Mouse (Mus musculus) stomach, postnatal 0 days (tissue): ENCODE results near the gene Ovol2. TPM values are rescaled to one million over a fixed set of nuclear protein-coding genes. Genes with fewer than 3 reads are reported as not detected.

ENCODE experiments used
- ATAC-seq: fragments of 200-750 bp; cut with Nextera tagmentation; 2 replicates; pipeline ENCODE4 v1.8.0; 2017; ENCODE audit not compliant: low FRiP score, low TSS enrichment
- DNase-seq: peaks from one replicate; pipeline ENCODE4 v3.0.0-alpha.2; 2016; ENCODE audit warnings: low spot score
- H3K27ac ChIP-seq: fragments of 300-500 bp; sonication (generic); replicated peaks from 2 replicates; pipeline ENCODE4 v1.5.1; 2014; ENCODE audit warnings: mild to moderate bottlenecking, control low read depth
- H3K27me3 ChIP-seq: fragments of 300-500 bp; sonication (generic); 2 replicates; pipeline ENCODE4 v1.6.1; 2014; ENCODE audit warnings: low read length; ENCODE audit not compliant: control insufficient read depth, insufficient read depth
- H3K36me3 ChIP-seq: fragments of 300-500 bp; sonication (generic); 2 replicates; pipeline ENCODE4 v1.6.1; 2014; ENCODE audit warnings: low read length, mixed read lengths; ENCODE audit not compliant: control insufficient read depth, insufficient read depth
- H3K4me1 ChIP-seq: fragments of 300-500 bp; sonication (generic); replicated peaks from 2 replicates; pipeline ENCODE4 v1.6.1; 2014; ENCODE audit warnings: antibody characterized with exemption; ENCODE audit not compliant: control insufficient read depth, insufficient read depth
- H3K4me2 ChIP-seq: fragments of 300-500 bp; sonication (generic); replicated peaks from 2 replicates; pipeline ENCODE4 v1.6.1; 2014; ENCODE audit warnings: low read depth, mild to moderate bottlenecking, control low read depth, moderate library complexity
- H3K4me3 ChIP-seq: fragments of 300-500 bp; sonication (generic); 2 replicates; pipeline ENCODE4 v1.5.1; 2014; ENCODE audit warnings: low read depth, low read length, control low read depth
- H3K9ac ChIP-seq: fragments of 300-500 bp; sonication (generic); 2 replicates; pipeline ENCODE4 v1.6.1; 2014; ENCODE audit warnings: mild to moderate bottlenecking, low read length, control low read depth, mixed read lengths
- H3K9me3 ChIP-seq: fragments of 300-500 bp; sonication (generic); 2 replicates; pipeline ENCODE4 v1.6.1; 2016; ENCODE audit warnings: low read length; ENCODE audit not compliant: control insufficient read depth
- CTCF ChIP-seq: IDR thresholded peaks from 2 replicates; pipeline ENCODE4 v1.5.1; 2016; ENCODE audit warnings: antibody characterized with exemption, low read depth, mild to moderate bottlenecking, moderate library complexity
- EP300 ChIP-seq: optimal IDR thresholded peaks from 2 replicates; pipeline ENCODE3; 2016; ENCODE audit warnings: antibody characterized with exemption
- WGBS: fragments of 180-500 bp; shearing (Covaris S2); extraction: QIAGEN DNeasy Blood & Tissue Kit; methylation state at CpG from one replicate; pipeline ENCODE4 v1.1.7; 2014; 5-methylcytosine and 5-hydroxymethylcytosine counted together
- polyA plus RNA-seq: library from polyadenylated mRNA; unstranded; fragments of >200 nt; fragmentation: Nextera tagmentation; extraction: Ambion mirVana; gene quantifications from 2 replicates; pipeline ENCODE4 v1.2.1, GENCODE M21; 2015

Gene Ovol2
- polyA plus RNA-seq, 1 experiment from 2014 or later: 9.8 TPM

DNA sequence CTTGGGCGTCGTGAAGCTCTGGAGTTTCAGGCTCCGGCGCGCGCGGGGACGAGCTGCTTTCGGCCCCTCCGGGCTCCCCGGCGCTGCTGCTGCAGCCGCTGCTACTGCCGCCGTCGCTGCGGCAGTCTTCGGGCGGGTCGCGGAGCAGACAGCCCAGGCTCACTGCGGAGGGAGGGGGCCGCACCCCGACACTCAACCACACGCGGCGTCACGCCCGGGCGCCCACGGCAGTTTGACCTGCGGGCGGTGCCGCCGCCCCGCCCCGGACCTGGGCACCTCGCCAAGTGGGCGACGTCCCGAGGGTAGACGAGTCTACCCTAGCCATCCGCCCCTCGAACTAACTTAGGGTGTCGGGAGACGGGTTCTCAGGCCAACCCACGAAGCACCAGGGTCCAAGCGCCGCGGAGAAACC lies 980 bp downstream of the Ovol2 start:
- peak; percentile 63 for ATAC-seq

DNA sequence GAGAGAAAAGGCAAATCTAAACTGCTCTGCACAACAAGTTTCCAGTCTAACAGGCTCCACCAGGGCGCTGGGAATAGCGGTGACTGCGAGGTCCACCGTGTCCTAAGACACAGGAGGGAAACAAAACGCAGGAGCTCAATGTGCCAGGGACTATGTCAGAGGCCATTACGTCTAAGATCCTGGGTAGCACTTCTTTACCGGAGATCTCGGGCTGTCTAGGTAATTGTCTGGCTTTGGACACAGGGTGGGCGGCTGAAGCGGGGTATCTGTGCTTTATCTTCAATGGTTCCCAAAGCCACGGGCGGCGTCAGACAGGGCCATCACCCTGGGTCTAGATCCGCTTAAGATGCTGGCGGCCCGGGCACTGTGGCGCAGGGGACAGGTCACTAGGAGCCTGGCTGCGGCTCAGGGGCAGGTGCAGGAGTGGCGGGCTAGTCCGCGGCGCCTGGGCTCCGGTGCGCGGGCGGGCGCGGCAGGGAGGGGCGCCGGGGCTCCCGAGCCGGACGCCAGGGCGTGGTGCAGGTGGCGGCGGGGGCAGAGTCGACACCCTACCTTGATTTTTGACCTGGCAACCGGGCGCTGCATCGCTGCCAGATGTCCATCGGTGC lies 1.5 kb downstream of the Ovol2 start:
- Histone ChIP-seq H3K27me3 (no peaks in the 10 kb centered on the region), H3K4me3 (peak overlapping the region; percentile 59), H3K9ac (peak overlapping the region; percentile 63), H3K27ac (peak overlapping the region; percentile 76; the same call in 1 of the 2 replicates), H3K9me3 (no peaks in the 10 kb centered on the region), H3K4me2 (peak overlapping the region; percentile 98), H3K4me1 (peaks cover 4% of the 10 kb centered on the region; the same call in 1 of the 2 replicates), H3K36me3 (no peaks in the 10 kb centered on the region)
- ATAC-seq (peak; percentile 78), DNase-seq (peak; percentile 78)
- 1% methylated on average over 36 of the region's 41 CpGs for WGBS
- TF ChIP-seq EP300 (no peak), CTCF (no peak)

More for the DNA sequence above, 980 bp downstream of the Ovol2 start:
- WGBS: under 1% methylated on average over 32 of the region's 50 CpGs
- Histone ChIP-seq H3K4me3 (peak overlapping the region; percentile 59), H3K36me3 (no peaks in the 10 kb centered on the region), H3K9ac (peak overlapping the region; percentile 63), H3K27me3 (no peaks in the 10 kb centered on the region), H3K4me1 (peaks cover 4% of the 10 kb centered on the region; the same call in 1 of the 2 replicates), H3K9me3 (no peaks in the 10 kb centered on the region), H3K4me2 (peak overlapping the region; percentile 98), H3K27ac (peak overlapping the region; percentile 76)
- peak; percentile 82 for DNase-seq
- TF ChIP-seq EP300: no peak
- TF ChIP-seq CTCF: no peak

DNA sequence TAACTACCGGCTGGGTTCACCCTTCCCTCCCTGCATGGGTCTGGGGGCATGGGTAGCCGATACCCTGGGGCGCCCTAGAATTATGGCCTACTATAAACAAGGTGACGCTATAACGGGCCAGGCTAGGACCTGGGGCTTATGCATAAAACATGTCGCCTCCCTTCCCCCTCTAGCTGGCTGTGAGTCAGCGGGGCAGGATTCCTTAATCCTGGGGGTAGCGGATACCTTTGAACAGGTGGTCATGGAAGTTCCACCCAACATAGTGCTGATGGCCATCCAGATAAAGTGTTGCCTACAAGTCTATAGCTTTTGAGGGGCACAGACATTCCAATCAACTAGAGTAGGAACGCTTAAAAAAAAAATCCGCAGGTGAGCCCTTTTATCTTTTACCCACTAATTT lies 2.0 kb downstream of the Ovol2 start:
- Histone ChIP-seq H3K4me3 (peak overlapping the region; percentile 59), H3K27me3 (no peaks in the 10 kb centered on the region)
- 7% methylated on average over 10 of the region's 10 CpGs for WGBS

DNA sequence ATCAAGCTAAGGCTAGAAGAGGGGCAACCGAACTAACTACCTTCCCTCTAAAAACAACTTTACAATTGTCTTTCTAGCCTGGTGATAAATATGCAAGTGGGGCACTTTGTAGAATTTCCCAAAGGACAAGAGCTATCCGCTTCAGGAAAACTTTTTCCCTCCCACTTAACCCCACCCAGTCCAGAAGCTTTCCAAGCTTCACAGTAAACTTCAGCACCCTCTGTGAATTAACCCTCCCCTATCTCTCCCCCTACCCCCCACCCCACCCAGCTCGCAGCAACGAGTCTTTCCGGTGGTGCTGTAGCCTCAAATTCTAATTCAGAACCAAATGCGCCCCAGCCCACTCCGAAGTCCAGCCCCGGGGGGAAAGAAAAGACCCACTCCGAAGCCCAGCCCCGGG lies 2.5 kb downstream of the Ovol2 start:
- DNase-seq (no peak), ATAC-seq (no peak)
- WGBS: 6% methylated on average over 8 of the region's 10 CpGs
- Histone ChIP-seq H3K4me3 (no peak overlapping the region), H3K9ac (no peak overlapping the region), H3K4me1 (peaks cover 4% of the 10 kb centered on the region; the same call in 1 of the 2 replicates), H3K36me3 (no peaks in the 10 kb centered on the region), H3K27me3 (no peaks in the 10 kb centered on the region), H3K4me2 (peak overlapping the region; percentile 98), H3K27ac (no peak overlapping the region), H3K9me3 (no peaks in the 10 kb centered on the region)
- TF ChIP-seq CTCF (no peak), EP300 (no peak)

More for the DNA sequence above, 2.0 kb downstream of the Ovol2 start:
- Histone ChIP-seq H3K4me2 (peak overlapping the region; percentile 98), H3K4me1 (peaks cover 4% of the 10 kb centered on the region; the same call in 1 of the 2 replicates), H3K36me3 (no peaks in the 10 kb centered on the region), H3K9ac (no peak overlapping the region), H3K9me3 (no peaks in the 10 kb centered on the region), H3K27ac (no peak overlapping the region)
- ATAC-seq (no peak), DNase-seq (peak; percentile 24)
- TF ChIP-seq CTCF (no peak), EP300 (no peak)

DNA sequence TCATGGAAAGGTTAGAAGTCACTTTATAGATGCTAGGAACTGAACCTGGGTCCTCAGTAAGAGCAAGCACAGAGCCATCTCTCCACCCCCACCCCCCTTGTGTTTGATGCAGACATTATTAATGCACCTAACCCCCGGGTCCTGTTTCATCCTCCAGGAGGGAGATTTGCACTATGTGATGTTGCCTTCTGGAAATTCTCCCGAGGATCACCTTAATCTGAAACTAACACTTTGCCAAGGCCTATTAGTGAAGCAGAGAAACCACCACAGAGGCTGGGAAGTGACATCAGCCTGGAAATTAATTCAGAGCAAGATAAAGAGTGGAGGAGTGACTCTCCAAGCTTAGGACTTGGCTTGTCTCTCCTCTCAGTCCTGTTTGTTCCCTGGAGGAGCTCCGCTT lies 7.7 kb downstream of the Ovol2 start:
- Histone ChIP-seq H3K27ac (no peak overlapping the region), H3K27me3 (no peaks in the 10 kb centered on the region), H3K36me3 (no peaks in the 10 kb centered on the region), H3K4me3 (no peak overlapping the region), H3K9ac (no peak overlapping the region), H3K9me3 (no peaks in the 10 kb centered on the region), H3K4me1 (no peaks in the 10 kb centered on the region), H3K4me2 (no peak overlapping the region)
- TF ChIP-seq EP300: no peak
- TF ChIP-seq CTCF: no peak
- no peak for ATAC-seq
- WGBS: 50% methylated on average over 3 of the region's 3 CpGs
- no peak for DNase-seq

DNA sequence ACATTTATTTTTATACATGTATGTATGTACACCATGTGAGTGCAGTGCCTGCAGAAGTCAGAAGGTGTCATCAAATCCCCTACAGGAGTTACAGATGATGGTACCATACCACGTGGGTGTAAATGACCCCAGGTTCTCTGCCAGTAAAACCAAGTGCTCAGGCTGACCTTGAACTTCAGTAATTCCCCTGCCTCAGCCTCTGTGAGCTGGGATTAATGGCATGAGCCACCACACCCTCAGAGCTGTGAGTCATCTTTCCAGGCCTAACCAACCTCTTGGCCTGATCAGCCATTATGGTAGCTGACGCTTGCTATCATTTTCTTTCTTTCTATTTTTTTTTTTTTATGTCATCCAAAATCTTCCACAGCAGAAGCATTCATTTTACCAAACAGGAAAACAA lies 20.6 kb downstream of the Ovol2 start:
- Histone ChIP-seq H3K27me3 (no peaks in the 10 kb centered on the region), H3K9ac (no peak overlapping the region), H3K4me1 (no peaks in the 10 kb centered on the region), H3K4me2 (no peak overlapping the region), H3K36me3 (no peaks in the 10 kb centered on the region), H3K9me3 (no peaks in the 10 kb centered on the region), H3K4me3 (no peak overlapping the region), H3K27ac (no peak overlapping the region)
- TF ChIP-seq EP300 (no peak), CTCF (no peak)
- ATAC-seq (no peak), DNase-seq (no peak)
- WGBS: 79% methylated on average over 2 of the region's 2 CpGs
